Mouse (Mus musculus) hindbrain, embryonic 12.5 days (tissue): ENCODE measurements around the gene Opa3. TPM values are rescaled to one million over a fixed set of nuclear protein-coding genes. Genes with fewer than 3 reads are reported as not detected.

ENCODE experiments used
- microRNA counts: library from miRNA; unstranded; fragments of <30 nt; microRNA quantifications from one replicate; lab custom pipeline; 2017
- microRNA-seq: library from miRNA; unstranded; fragments of <30 nt; microRNA quantifications from one replicate; pipeline ENCODE4, GENCODE M21; 2017
- polyA plus RNA-seq: library from polyadenylated mRNA; unstranded; fragments of >200 nt; fragmentation: Nextera tagmentation; extraction: Ambion mirVana; gene quantifications from 2 replicates; pipeline ENCODE4 v1.2.1, GENCODE M21; 2016

Gene Opa3
- polyA plus RNA-seq, 1 experiment from 2014 or later, result 41.1 TPM

MicroRNAs encoded within 50 kb of the gene (microRNA counts, 519-probe panel; counts per million panel counts)
- microRNA mmu-miR-330 (lab: Ali Mortazavi, UCI), result 470 counts per million, percentile 58 among the panel's probes with 10 or more counts

Small RNAs within 50 kb of the gene (microRNA-seq; reads per million reads assigned to microRNA genes)
- 442 reads per million, percentile 65 among the genes with 10 or more reads in this experiment for gene Mir330

Other genes starting within 250 kb of the Opa3 start
- gene Nanos2, start 240.9 kb upstream of the Opa3 start, polyA plus RNA-seq, result 0.29 and 0.37 TPM in 2 replicates
- gene Mypop, start 237.1 kb upstream of the Opa3 start, polyA plus RNA-seq, result 6.8 and 6.9 TPM in 2 replicates
- 44.0 and 47.4 TPM in 2 replicates for gene Irf2bp1, start 224.3 kb upstream of the Opa3 start, polyA plus RNA-seq
- 0.10 and 0.73 TPM in 2 replicates for gene Foxa3, start 204.8 kb upstream of the Opa3 start, polyA plus RNA-seq
- gene Sympk, start 204.0 kb upstream of the Opa3 start, polyA plus RNA-seq, result 47.0 and 50.8 TPM in 2 replicates
- not detected in 2 replicates for gene Rsph6a, start 173.6 kb upstream of the Opa3 start, polyA plus RNA-seq
- 20.1 and 23.6 TPM in 2 replicates for gene Dmwd, start 152.1 kb upstream of the Opa3 start, polyA plus RNA-seq
- gene Dmpk, start 144.5 kb upstream of the Opa3 start, polyA plus RNA-seq, result 13.4 and 14.6 TPM in 2 replicates
- gene Six5, start 133.7 kb upstream of the Opa3 start, polyA plus RNA-seq, result 9.1 and 9.7 TPM in 2 replicates
- gene Gm4969, start 110.0 kb upstream of the Opa3 start, polyA plus RNA-seq, result 1.8 TPM in 2 replicates
- gene Fbxo46, start 108.5 kb upstream of the Opa3 start, polyA plus RNA-seq, result 20.9 TPM in 2 replicates
- gene Qpctl, start 79.0 kb upstream of the Opa3 start, polyA plus RNA-seq, result 21.2 and 22.8 TPM in 2 replicates
- gene Snrpd2, start 78.6 kb upstream of the Opa3 start, polyA plus RNA-seq, result 118 and 122 TPM in 2 replicates
- 1.4 and 2.0 TPM in 2 replicates for gene Gipr, start 62.2 kb upstream of the Opa3 start, polyA plus RNA-seq
- 6.1 and 7.2 TPM in 2 replicates for gene Eml2, start 51.9 kb upstream of the Opa3 start, polyA plus RNA-seq
- gene Gpr4, start 15.8 kb upstream of the Opa3 start, polyA plus RNA-seq, result 2.2 and 2.4 TPM in 2 replicates
- gene Vasp, start 43.5 kb downstream of the Opa3 start, polyA plus RNA-seq, result 52.7 and 60.3 TPM in 2 replicates
- gene Ppm1n, start 51.7 kb downstream of the Opa3 start, polyA plus RNA-seq, result 0.17 TPM in 1 of 2 replicates, not detected in the other
- gene Rtn2, start 54.3 kb downstream of the Opa3 start, polyA plus RNA-seq, result 67.8 and 68.0 TPM in 2 replicates
- gene Fosb, start 81.7 kb downstream of the Opa3 start, polyA plus RNA-seq, result 0.10 TPM in 1 of 2 replicates, not detected in the other
- gene Ercc1, start 116.4 kb downstream of the Opa3 start, polyA plus RNA-seq, result 95.6 and 96.8 TPM in 2 replicates
- 17.3 and 20.4 TPM in 2 replicates for gene Cd3eap, start 131.1 kb downstream of the Opa3 start, polyA plus RNA-seq
- gene Ppp1r13l, start 131.4 kb downstream of the Opa3 start, polyA plus RNA-seq, result 4.7 and 5.5 TPM in 2 replicates
- gene Ercc2, start 153.7 kb downstream of the Opa3 start, polyA plus RNA-seq, result 21.3 and 24.6 TPM in 2 replicates
- gene Klc3, start 175.8 kb downstream of the Opa3 start, polyA plus RNA-seq, result 3.2 and 4.1 TPM in 2 replicates
- gene Ckm, start 176.4 kb downstream of the Opa3 start, polyA plus RNA-seq, result 0.23 and 0.34 TPM in 2 replicates
- 20.0 and 21.6 TPM in 2 replicates for gene Mark4, start 230.5 kb downstream of the Opa3 start, polyA plus RNA-seq
- 1.0 and 1.5 TPM in 2 replicates for gene Exoc3l2, start 235.0 kb downstream of the Opa3 start, polyA plus RNA-seq